Mouse (Mus musculus): Measurements from ENCODE around the gene Kcnj11. TPM values are rescaled to one million over a fixed set of nuclear protein-coding genes. Genes with fewer than 3 reads are reported as not detected.

Kcnj11 gene
- 0.14 and 0.28 TPM in 2 replicates for polyA plus RNA-seq (2015; fragmentation: Nextera tagmentation; extraction: Ambion mirVana)

DNA sequence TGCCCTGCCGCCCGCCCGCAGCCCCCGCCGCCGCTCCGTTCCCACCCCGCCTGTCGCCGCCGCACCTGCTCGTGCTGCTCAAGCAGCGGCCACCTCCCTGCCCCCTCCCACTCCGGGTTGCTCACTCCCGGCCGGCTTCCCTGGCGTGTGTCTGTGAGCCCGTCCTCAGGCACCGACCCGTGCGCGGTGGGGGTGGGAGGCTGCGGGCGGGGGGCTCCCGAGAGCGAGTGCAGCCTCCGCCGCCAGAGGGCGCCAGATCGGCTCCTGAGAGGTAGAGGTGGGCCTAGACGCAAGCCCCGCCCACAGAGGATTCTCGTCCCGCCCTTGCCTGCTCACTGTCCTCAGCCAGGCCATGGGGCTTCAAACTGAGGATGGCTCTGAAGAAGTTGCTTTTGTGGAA, at the start of gene Kcnj11:
TSS of gene Kcnj11 (minus strand) at position 202 of the 400 bp plus-strand sequence.
- H3K9me3 ChIP-seq (ENCODE audit: low read length): 0 out of 2 replicates have a peak, but pooled peaks cover 4% of the 10 kb centered on the region
- WGBS: 0% methylated on average over 31 of the region's 34 CpGs

DNA sequence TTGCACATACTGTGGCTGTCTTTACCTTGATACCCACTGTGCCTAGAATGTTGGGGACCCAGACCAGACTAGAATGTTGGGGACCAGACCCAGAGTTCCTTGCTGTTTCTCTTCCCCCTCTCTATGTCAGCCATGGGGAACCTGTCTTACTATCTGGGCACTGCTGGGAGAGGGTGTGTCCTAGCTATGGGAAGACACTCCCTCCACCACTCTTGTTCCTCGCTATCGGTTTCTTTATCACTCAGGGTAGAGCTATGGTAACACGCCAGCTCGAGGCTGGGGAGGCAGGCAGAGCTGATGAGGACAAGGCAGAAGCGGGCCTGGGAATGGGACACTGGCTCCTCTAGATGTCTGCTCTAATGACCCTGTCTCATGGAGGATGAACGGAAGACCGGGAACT, 46.9 kb upstream of the Kcnj11 start:
- H3K9me3 ChIP-seq (ENCODE audit: low read length): no peaks in the 10 kb centered on the region
- no peak for ATAC-seq (ENCODE audit: low FRiP score, low TSS enrichment)
- H3K27ac ChIP-seq (ENCODE audit: low read length): no peak overlapping the region
- no peaks in the 10 kb centered on the region for H3K4me1 ChIP-seq (ENCODE audit: insufficient read depth, low read length)
- H3K9ac ChIP-seq (replicated peaks; ENCODE audit: low read length): no peak overlapping the region
- no peaks in the 10 kb centered on the region for H3K36me3 ChIP-seq (ENCODE audit: insufficient read depth, low read length)
- 85% methylated on average over 7 of the region's 7 CpGs for WGBS
- H3K4me2 ChIP-seq (replicated peaks; ENCODE audit: low read depth, low read length): no peak overlapping the region
- no peak overlapping the region for H3K4me3 ChIP-seq (ENCODE audit: low read length)
- no peaks in the 10 kb centered on the region; the same call in 1 of the 2 replicates for H3K27me3 ChIP-seq (ENCODE audit: insufficient read depth, low read length)

More for the DNA sequence above, at the start of gene Kcnj11:
- Histone ChIP-seq H3K9ac (replicated peaks; ENCODE audit: low read length) (peak within 1 kb of the TSS; percentile 63), H3K27me3 (ENCODE audit: insufficient read depth, low read length) (peaks cover 12% of the 10 kb centered on the region; the same call in 1 of the 2 replicates), H3K27ac (ENCODE audit: low read length) (no peak within 1 kb of the TSS), H3K4me3 (ENCODE audit: low read length) (peak within 1 kb of the TSS; percentile 51), H3K4me2 (replicated peaks; ENCODE audit: low read depth, low read length) (peak within 1 kb of the TSS; percentile 90), H3K36me3 (ENCODE audit: insufficient read depth, low read length) (no peaks in the 10 kb centered on the region), H3K4me1 (ENCODE audit: insufficient read depth, low read length) (peaks cover 4% of the 10 kb centered on the region; the same call in 1 of the 2 replicates)
- ATAC-seq (ENCODE audit: low FRiP score, low TSS enrichment): peak; percentile 76

DNA sequence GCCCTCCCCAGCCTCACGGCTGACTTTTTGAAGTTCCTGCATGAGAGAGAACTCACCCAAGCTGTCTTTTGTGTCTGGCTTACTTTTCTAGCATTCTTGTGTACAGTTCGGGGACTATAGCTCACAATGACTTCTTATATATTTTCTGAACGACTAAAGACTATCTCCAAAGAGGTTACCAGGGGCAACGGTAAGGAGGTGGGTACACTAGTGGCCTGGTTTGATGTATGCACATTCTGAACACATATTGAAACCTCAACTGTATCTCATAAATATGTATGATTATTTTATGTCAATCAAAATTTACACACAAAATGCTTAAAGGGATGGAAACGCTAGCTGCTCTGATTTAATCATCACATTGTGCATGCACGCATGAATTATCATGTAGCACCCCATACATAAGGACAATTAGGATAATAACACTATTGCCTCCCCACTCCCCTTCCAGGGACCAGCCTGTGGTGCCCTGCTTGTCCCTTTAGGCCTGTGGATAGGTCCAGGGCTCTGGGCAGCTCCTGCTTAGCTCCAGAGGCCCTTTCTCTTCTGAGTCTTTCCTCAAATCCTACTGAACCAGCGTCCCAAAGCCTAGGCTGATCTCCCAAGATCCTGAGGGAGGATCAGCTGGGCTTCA, 46.2 kb upstream of the Kcnj11 start:
- no peak overlapping the region for H3K9ac ChIP-seq (replicated peaks; ENCODE audit: low read length)
- no peak for ATAC-seq (ENCODE audit: low FRiP score, low TSS enrichment)
- H3K27me3 ChIP-seq (ENCODE audit: insufficient read depth, low read length): no peaks in the 10 kb centered on the region; the same call in 1 of the 2 replicates
- WGBS: 87% methylated on average over 7 of the region's 7 CpGs
- H3K36me3 ChIP-seq (ENCODE audit: insufficient read depth, low read length): no peaks in the 10 kb centered on the region
- H3K27ac ChIP-seq (ENCODE audit: low read length): no peak overlapping the region
- no peaks in the 10 kb centered on the region for H3K4me1 ChIP-seq (ENCODE audit: insufficient read depth, low read length)
- no peak overlapping the region for H3K4me3 ChIP-seq (ENCODE audit: low read length)
- no peak overlapping the region for H3K4me2 ChIP-seq (replicated peaks; ENCODE audit: low read depth, low read length)
- H3K9me3 ChIP-seq (ENCODE audit: low read length): no peaks in the 10 kb centered on the region

DNA sequence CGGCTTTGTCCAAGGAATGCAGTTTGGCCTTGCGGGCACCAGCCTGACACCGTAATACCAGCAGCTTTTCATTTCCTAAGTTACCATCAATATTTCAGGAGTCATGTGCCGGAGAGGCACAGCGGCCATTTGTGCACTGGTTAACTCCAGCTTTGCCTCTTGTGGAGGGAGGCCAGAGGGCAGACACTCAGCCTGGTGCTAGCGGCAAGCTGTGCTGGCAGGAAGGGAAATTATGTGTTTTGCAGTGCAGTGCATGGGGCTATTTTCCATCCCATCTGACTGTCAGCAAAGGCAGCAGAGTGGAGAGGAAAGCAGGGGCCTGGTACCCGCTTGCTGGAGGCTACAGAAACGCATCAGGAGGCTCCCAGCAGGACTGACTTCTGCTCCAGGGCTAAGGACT, 43.5 kb upstream of the Kcnj11 start:
- Histone ChIP-seq H3K27me3 (ENCODE audit: insufficient read depth, low read length) (no peaks in the 10 kb centered on the region), H3K4me2 (replicated peaks; ENCODE audit: low read depth, low read length) (no peak overlapping the region), H3K36me3 (ENCODE audit: insufficient read depth, low read length) (no peaks in the 10 kb centered on the region), H3K9ac (replicated peaks; ENCODE audit: low read length) (no peak overlapping the region), H3K4me3 (ENCODE audit: low read length) (no peak overlapping the region), H3K27ac (ENCODE audit: low read length) (no peak overlapping the region), H3K9me3 (ENCODE audit: low read length) (no peaks in the 10 kb centered on the region), H3K4me1 (ENCODE audit: insufficient read depth, low read length) (no peaks in the 10 kb centered on the region)
- 68% methylated on average over 8 of the region's 8 CpGs for WGBS
- ATAC-seq (ENCODE audit: low FRiP score, low TSS enrichment): no peak

- H3K4me1 ChIP-seq (ENCODE audit: insufficient read depth, low read length): peaks cover 11% of the 10 kb centered on the region; the same call in 1 of the 2 replicates
- WGBS: 24% methylated on average over 7 of the region's 7 CpGs
- H3K9ac ChIP-seq (replicated peaks; ENCODE audit: low read length): no peak overlapping the region
- no peak overlapping the region for H3K4me2 ChIP-seq (replicated peaks; ENCODE audit: low read depth, low read length)
- no peak overlapping the region for H3K27ac ChIP-seq (ENCODE audit: low read length)
- no peaks in the 10 kb centered on the region for H3K36me3 ChIP-seq (ENCODE audit: insufficient read depth, low read length)
- H3K27me3 ChIP-seq (ENCODE audit: insufficient read depth, low read length): peaks cover 3% of the 10 kb centered on the region
- no peak overlapping the region for H3K4me3 ChIP-seq (ENCODE audit: low read length)
- 0 out of 2 replicates have a peak, but pooled peaks have one; percentile 32 for ATAC-seq (ENCODE audit: low FRiP score, low TSS enrichment)
- no peaks in the 10 kb centered on the region for H3K9me3 ChIP-seq (ENCODE audit: low read length)
These were observed 37.9 kb upstream of the Kcnj11 start for GRCm38 (mm10) chr7:46138329-46138930.

DNA sequence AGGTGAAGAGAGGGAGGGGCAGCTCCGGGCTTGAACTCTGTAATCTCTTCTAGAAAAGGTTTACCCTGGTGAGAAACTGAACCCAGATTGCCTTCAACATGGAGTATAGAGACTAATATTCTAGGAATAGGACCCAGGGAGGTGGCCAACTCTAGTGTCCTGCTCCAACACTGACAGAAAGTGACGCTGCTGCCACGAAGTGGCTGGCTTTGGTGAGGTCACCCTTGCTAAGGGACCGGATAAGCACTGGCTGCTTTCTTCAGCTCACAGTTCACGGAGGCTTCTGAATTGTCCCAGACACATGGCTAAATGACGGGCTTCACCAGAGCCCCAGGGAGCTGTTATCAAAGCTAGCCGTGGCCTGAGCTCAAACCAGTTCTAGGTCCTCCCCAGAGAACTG, 33.3 kb upstream of the Kcnj11 start:
- H3K4me2 ChIP-seq (replicated peaks; ENCODE audit: low read depth, low read length): no peak overlapping the region
- H3K4me3 ChIP-seq (ENCODE audit: low read length): no peak overlapping the region
- no peaks in the 10 kb centered on the region for H3K36me3 ChIP-seq (ENCODE audit: insufficient read depth, low read length)
- peaks cover 3% of the 10 kb centered on the region for H3K27me3 ChIP-seq (ENCODE audit: insufficient read depth, low read length)
- ATAC-seq (ENCODE audit: low FRiP score, low TSS enrichment): no peak; the same call in 1 of the 2 replicates
- no peak overlapping the region for H3K9ac ChIP-seq (replicated peaks; ENCODE audit: low read length)
- H3K9me3 ChIP-seq (ENCODE audit: low read length): no peaks in the 10 kb centered on the region
- no peak overlapping the region for H3K27ac ChIP-seq (ENCODE audit: low read length)
- 22% methylated on average over 7 of the region's 7 CpGs for WGBS
- H3K4me1 ChIP-seq (ENCODE audit: insufficient read depth, low read length): peaks cover 23% of the 10 kb centered on the region; the same call in 1 of the 2 replicates

DNA sequence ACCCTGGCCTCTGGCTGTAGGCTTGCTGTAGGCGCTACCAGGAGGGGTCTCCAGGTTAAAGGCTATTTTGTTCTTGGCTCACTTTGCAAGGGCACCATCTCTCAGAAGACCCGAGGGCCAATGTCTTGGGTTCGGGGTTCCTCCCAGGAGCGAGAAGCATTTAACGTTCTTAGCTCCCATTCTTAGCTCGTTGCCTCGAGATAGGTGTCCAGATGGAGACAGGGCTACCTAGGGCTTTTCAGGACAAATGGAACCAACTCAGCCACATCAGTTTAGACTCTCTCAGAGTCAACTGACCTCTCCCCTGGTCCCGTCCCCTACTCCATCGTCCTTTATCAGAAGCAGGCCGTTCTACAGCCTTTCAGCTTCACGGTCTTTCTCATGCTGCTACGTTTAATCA, 31.7 kb upstream of the Kcnj11 start:
- H3K4me2 ChIP-seq (replicated peaks; ENCODE audit: low read depth, low read length): no peak overlapping the region
- H3K27ac ChIP-seq (ENCODE audit: low read length): no peak overlapping the region
- no peak overlapping the region for H3K4me3 ChIP-seq (ENCODE audit: low read length)
- no peaks in the 10 kb centered on the region for H3K9me3 ChIP-seq (ENCODE audit: low read length)
- peaks cover 25% of the 10 kb centered on the region for H3K4me1 ChIP-seq (ENCODE audit: insufficient read depth, low read length)
- H3K9ac ChIP-seq (replicated peaks; ENCODE audit: low read length): no peak overlapping the region
- no peak for ATAC-seq (ENCODE audit: low FRiP score, low TSS enrichment)
- 83% methylated on average over 12 of the region's 12 CpGs for WGBS
- H3K36me3 ChIP-seq (ENCODE audit: insufficient read depth, low read length): no peaks in the 10 kb centered on the region
- H3K27me3 ChIP-seq (ENCODE audit: insufficient read depth, low read length): peaks cover 3% of the 10 kb centered on the region

GRCm38 (mm10) chr7:46131806-46132205, 31.2 kb upstream of the Kcnj11 start:
- ATAC-seq (ENCODE audit: low FRiP score, low TSS enrichment): no peak
- H3K4me2 ChIP-seq (replicated peaks; ENCODE audit: low read depth, low read length): no peak overlapping the region
- H3K27ac ChIP-seq (ENCODE audit: low read length): no peak overlapping the region
- peaks cover 3% of the 10 kb centered on the region for H3K27me3 ChIP-seq (ENCODE audit: insufficient read depth, low read length)
- H3K4me1 ChIP-seq (ENCODE audit: insufficient read depth, low read length): peaks cover 25% of the 10 kb centered on the region
- no peaks in the 10 kb centered on the region for H3K36me3 ChIP-seq (ENCODE audit: insufficient read depth, low read length)
- H3K4me3 ChIP-seq (ENCODE audit: low read length): no peak overlapping the region
- H3K9ac ChIP-seq (replicated peaks; ENCODE audit: low read length): no peak overlapping the region
- no peaks in the 10 kb centered on the region for H3K9me3 ChIP-seq (ENCODE audit: low read length)
- WGBS: 58% methylated on average over 8 of the region's 8 CpGs

DNA sequence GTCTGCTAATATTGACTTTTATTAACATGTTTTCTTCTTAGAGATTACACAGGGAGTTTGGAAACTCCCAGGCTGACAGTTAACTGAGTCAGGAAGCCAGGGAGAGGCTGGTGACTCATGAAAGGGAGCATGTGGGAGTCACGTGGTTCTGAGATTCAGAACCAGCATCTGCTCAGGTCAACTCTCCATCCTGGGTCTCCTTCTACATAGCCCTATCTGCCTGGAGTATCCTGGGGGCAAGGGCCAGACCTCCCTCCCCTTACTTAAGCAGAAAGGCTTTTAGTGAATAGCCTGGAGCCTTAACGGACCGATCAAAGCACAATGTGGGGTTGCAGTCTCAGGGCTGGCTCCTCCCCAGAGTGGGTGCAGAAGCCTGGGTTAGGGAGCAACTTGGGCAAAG, 30.7 kb upstream of the Kcnj11 start:
- peaks cover 3% of the 10 kb centered on the region for H3K27me3 ChIP-seq (ENCODE audit: insufficient read depth, low read length)
- no peak overlapping the region for H3K4me3 ChIP-seq (ENCODE audit: low read length)
- H3K36me3 ChIP-seq (ENCODE audit: insufficient read depth, low read length): no peaks in the 10 kb centered on the region
- 21% methylated on average over 3 of the region's 3 CpGs for whole genome bisulfite sequencing
- no peak for ATAC-seq (ENCODE audit: low FRiP score, low TSS enrichment)
- peaks cover 25% of the 10 kb centered on the region for H3K4me1 ChIP-seq (ENCODE audit: insufficient read depth, low read length)
- no peaks in the 10 kb centered on the region for H3K9me3 ChIP-seq (ENCODE audit: low read length)
- no peak overlapping the region for H3K9ac ChIP-seq (replicated peaks; ENCODE audit: low read length)
- no peak overlapping the region for H3K27ac ChIP-seq (ENCODE audit: low read length)
- no peak overlapping the region for H3K4me2 ChIP-seq (replicated peaks; ENCODE audit: low read depth, low read length)

DNA sequence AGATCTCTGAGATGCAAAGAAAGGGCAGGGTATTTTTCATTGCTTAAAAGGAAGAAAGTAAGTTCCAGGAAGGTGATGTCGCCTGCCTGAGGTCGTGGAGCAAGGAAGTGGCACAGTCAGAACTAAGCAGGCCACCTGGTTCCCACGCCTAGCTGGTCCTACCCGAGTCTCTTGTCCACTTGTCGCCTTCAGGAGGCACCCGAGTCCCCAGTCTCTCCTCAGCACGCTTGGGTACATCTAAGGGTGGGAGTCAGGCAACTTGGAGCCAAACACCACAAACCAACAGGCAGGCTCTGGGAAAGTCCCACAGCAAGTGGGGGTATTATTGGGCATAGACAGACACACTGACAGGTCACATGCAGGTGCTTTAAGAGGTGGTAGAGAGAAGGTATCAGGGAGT, 30.2 kb upstream of the Kcnj11 start:
- Histone ChIP-seq H3K27me3 (ENCODE audit: insufficient read depth, low read length) (peaks cover 3% of the 10 kb centered on the region), H3K36me3 (ENCODE audit: insufficient read depth, low read length) (no peaks in the 10 kb centered on the region), H3K27ac (ENCODE audit: low read length) (no peak overlapping the region), H3K9me3 (ENCODE audit: low read length) (no peaks in the 10 kb centered on the region), H3K9ac (replicated peaks; ENCODE audit: low read length) (no peak overlapping the region), H3K4me3 (ENCODE audit: low read length) (no peak overlapping the region), H3K4me1 (ENCODE audit: insufficient read depth, low read length) (peaks cover 25% of the 10 kb centered on the region), H3K4me2 (replicated peaks; ENCODE audit: low read depth, low read length) (no peak overlapping the region)
- WGBS: 40% methylated on average over 7 of the region's 7 CpGs
- ATAC-seq (ENCODE audit: low FRiP score, low TSS enrichment): peak; percentile 40; the same call in 1 of the 2 replicates
